Mouse (Mus musculus) liver, embryonic 14.5 days (tissue): ENCODE measurements around the gene Dnm1. TPM values are rescaled to one million over a fixed set of nuclear protein-coding genes. Genes with fewer than 3 reads are reported as not detected.
"Not testable (repeated sequence)": the region's sequence is repeated elsewhere in the genome, so short reads cannot be mapped to it uniquely, and the experiment has no call there.

ENCODE experiments used
- ATAC-seq: fragments of 200-750 bp; cut with Nextera tagmentation; 2 replicates; pipeline ENCODE4 v1.8.0; 2017; ENCODE audit warnings: moderate number of reproducible peaks, mild to moderate bottlenecking, moderate library complexity; ENCODE audit not compliant: insufficient read depth
- DNase-seq, 3 experiments: peaks; one replicate each; pipeline ENCODE4 v3.0.0-alpha.2; 2012 to 2013; ENCODE audit warnings: low read depth in 3 of 3, low spot score in 3 of 3
- H3K27ac ChIP-seq: fragments of 300-500 bp; sonication (generic); 2 replicates; pipeline ENCODE4 v1.5.1; 2014; ENCODE audit warnings: moderate library complexity, mild to moderate bottlenecking, control low read depth, inconsistent platforms
- H3K27me3 ChIP-seq: fragments of 300-500 bp; sonication (generic); 2 replicates; pipeline ENCODE4 v1.6.1; 2014; ENCODE audit warnings: mild to moderate bottlenecking, low read length, moderate library complexity; ENCODE audit not compliant: control insufficient read depth, insufficient read depth
- H3K36me3 ChIP-seq: fragments of 300-500 bp; sonication (generic); replicated peaks from 2 replicates; pipeline ENCODE4 v1.6.1; 2014; ENCODE audit warnings: low read depth; ENCODE audit not compliant: control insufficient read depth, insufficient read depth
- H3K4me1 ChIP-seq, 2 experiments: fragments of 200-500 bp in 1 of 2; fragments of 300-500 bp in 1 of 2; sonication (generic) in 1 of 2; replicated peaks; 2 replicates each; pipeline ENCODE4 v1.6.1; 2012 to 2014; ENCODE audit warnings: antibody characterized with exemption in 1 of 2, inconsistent platforms in 1 of 2, low read length in 1 of 2; ENCODE audit not compliant: control insufficient read depth in 2 of 2, insufficient read depth in 2 of 2
- H3K4me2 ChIP-seq: fragments of 300-500 bp; sonication (generic); 2 replicates; pipeline ENCODE4 v1.6.1; 2014; ENCODE audit warnings: low read depth, mild to moderate bottlenecking, control low read depth, moderate library complexity
- H3K4me3 ChIP-seq, 2 experiments: fragments of 200-500 bp in 1 of 2; fragments of 300-500 bp in 1 of 2; sonication (generic) in 1 of 2; 2 replicates each; pipeline ENCODE4 v1.5.1; 2012 to 2014; ENCODE audit warnings: low read depth in 2 of 2, low read length in 2 of 2, mild to moderate bottlenecking in 2 of 2, control low read depth in 1 of 2, inconsistent platforms in 1 of 2, moderate library complexity in 1 of 2; ENCODE audit not compliant: insufficient read depth in 1 of 2
- H3K9ac ChIP-seq: fragments of 300-500 bp; sonication (generic); replicated peaks from 2 replicates; pipeline ENCODE4 v1.6.1; 2014; ENCODE audit warnings: mild to moderate bottlenecking, control low read depth, moderate library complexity
- H3K9me3 ChIP-seq: fragments of 300-500 bp; sonication (generic); 2 replicates; pipeline ENCODE4 v1.6.1; 2016; ENCODE audit warnings: low read length, mixed read lengths; ENCODE audit not compliant: control insufficient read depth
- CTCF ChIP-seq: IDR thresholded peaks from 2 replicates; pipeline ENCODE4 v1.5.1; 2016; ENCODE audit warnings: antibody characterized with exemption, low read depth, control low read depth
- EP300 ChIP-seq: IDR thresholded peaks from 2 replicates; pipeline ENCODE4 v1.6.1; 2016; ENCODE audit warnings: antibody characterized with exemption, low read depth
- whole genome bisulfite sequencing: fragments of 180-500 bp; shearing (Covaris S2); extraction: QIAGEN DNeasy Blood & Tissue Kit; methylation state at CpG from one replicate; pipeline ENCODE4 v1.1.7; 2014; ENCODE audit not compliant: insufficient replicate concordance; 5-methylcytosine and 5-hydroxymethylcytosine counted together
- polyA plus RNA-seq, 2 experiments: library from polyadenylated mRNA; depleted of rRNA in 1 of 2; stranded (reverse) in 1 of 2; unstranded in 1 of 2; fragments of >200 nt; fragmentation: Nextera tagmentation in 1 of 2; extraction: Ambion mirVana in 1 of 2; gene quantifications; 2 replicates each; pipeline versions ENCODE4 v1.2.1 to v1.2.3; 2012 to 2014

Dnm1 gene
- polyA plus RNA-seq, 2 experiments: 0.43 to 2.9 TPM

GRCm38 (mm10) chr2:32374191-32374590 is 21.1 kb upstream of the Dnm1 start:
- peaks cover 21% of the 10 kb centered on the region for H3K36me3 ChIP-seq
- H3K9ac ChIP-seq: no peak overlapping the region
- no peaks in the 10 kb centered on the region for H3K4me1 ChIP-seq
- H3K4me3 ChIP-seq: no peak overlapping the region
- TF ChIP-seq EP300 (no peak), CTCF (no peak)
- WGBS: 79% methylated on average over 10 of the region's 10 CpGs
- no peak for ATAC-seq
- H3K27ac ChIP-seq: no peak overlapping the region
- DNase-seq: no peak
- H3K9me3 ChIP-seq: no peaks in the 10 kb centered on the region
- no peaks in the 10 kb centered on the region for H3K27me3 ChIP-seq
- H3K4me2 ChIP-seq: no peak overlapping the region

- no peak overlapping the region for H3K9ac ChIP-seq
- H3K4me2 ChIP-seq: no peak overlapping the region
- ATAC-seq (no peak), DNase-seq (no peak)
- TF ChIP-seq EP300: no peak
- TF ChIP-seq CTCF: no peak
- H3K36me3 ChIP-seq: peaks cover 15% of the 10 kb centered on the region
- H3K27ac ChIP-seq: no peak overlapping the region
- H3K4me1 ChIP-seq: peaks cover 9 to 11% of the 10 kb centered on the region in 2 experiments; a peak in 3 of 4 replicates
- no peak overlapping the region for H3K4me3 ChIP-seq
- no peaks in the 10 kb centered on the region for H3K9me3 ChIP-seq
- WGBS: 83% methylated on average over 5 of the region's 5 CpGs
- H3K27me3 ChIP-seq: no peaks in the 10 kb centered on the region
These were observed 14.2 kb upstream of the Dnm1 start for GRCm38 (mm10) chr2:32367315-32367714.

GRCm38 (mm10) chr2:32364121-32364520 is 11.0 kb upstream of the Dnm1 start:
- no peaks in the 10 kb centered on the region for H3K27me3 ChIP-seq
- ATAC-seq (no peak), DNase-seq (no peak)
- H3K36me3 ChIP-seq: peaks cover 7% of the 10 kb centered on the region
- TF ChIP-seq EP300 (no peak), CTCF (no peak)
- H3K4me1 ChIP-seq: peaks cover 14 to 15% of the 10 kb centered on the region in 2 experiments
- WGBS: 50% methylated on average over 8 of the region's 8 CpGs
- peak overlapping the region; percentile 83 for H3K9ac ChIP-seq
- H3K4me3 ChIP-seq: peak overlapping the region; percentile 74 to 84; a peak in 3 of 4 replicates
- H3K9me3 ChIP-seq: no peaks in the 10 kb centered on the region
- H3K4me2 ChIP-seq: peak overlapping the region; percentile 98
- H3K27ac ChIP-seq: peak overlapping the region; percentile 76; the same call in 1 of the 2 replicates

GRCm38 (mm10) chr2:32363376-32364106 is 10.4 kb upstream of the Dnm1 start:
- peak overlapping the region; percentile 74 to 84 for H3K4me3 ChIP-seq
- H3K9me3 ChIP-seq: no peaks in the 10 kb centered on the region
- peak; percentile 45 to 62 (median 58) for DNase-seq
- WGBS: 9% methylated on average over 19 of the region's 19 CpGs
- H3K4me1 ChIP-seq: peaks cover 14 to 15% of the 10 kb centered on the region in 2 experiments
- H3K4me2 ChIP-seq: peak overlapping the region; percentile 98
- TF ChIP-seq EP300: no peak
- TF ChIP-seq CTCF: no peak
- ATAC-seq: peak; percentile 56
- peak overlapping the region; percentile 83 for H3K9ac ChIP-seq
- H3K27ac ChIP-seq: peak overlapping the region; percentile 76
- H3K27me3 ChIP-seq: no peaks in the 10 kb centered on the region
- H3K36me3 ChIP-seq: peaks cover 7% of the 10 kb centered on the region

- Histone ChIP-seq H3K4me3 (peak overlapping the region; percentile 74 to 84), H3K27me3 (no peaks in the 10 kb centered on the region), H3K9me3 (no peaks in the 10 kb centered on the region), H3K36me3 (peaks cover 4% of the 10 kb centered on the region), H3K4me2 (peak overlapping the region; percentile 98), H3K4me1 (peaks cover 14 to 15% of the 10 kb centered on the region in 2 experiments), H3K27ac (peak overlapping the region; percentile 76), H3K9ac (peak overlapping the region; percentile 83)
- DNase-seq (peak; percentile 75 to 81 (median 75)), ATAC-seq (peak; percentile 80)
- TF ChIP-seq EP300: no peak
- peak; percentile 83 for TF ChIP-seq CTCF
- WGBS: under 1% methylated on average over 53 of the region's 53 CpGs
These were observed 9.7 kb upstream of the Dnm1 start for GRCm38 (mm10) chr2:32362817-32363340.

- not testable (repeated sequence) for DNase-seq, ATAC-seq
- peak overlapping the region; percentile 76 for H3K27ac ChIP-seq
These were observed 9.1 kb upstream of the Dnm1 start for GRCm38 (mm10) chr2:32362274-32362673.

More at GRCm38 (mm10) chr2:32362274-32362673, 9.1 kb upstream of the Dnm1 start:
- not testable (repeated sequence) for H3K27me3 ChIP-seq, H3K9me3 ChIP-seq, H3K36me3 ChIP-seq
- Histone ChIP-seq H3K4me2 (peak overlapping the region; percentile 98), H3K4me3 (peak overlapping the region; percentile 74 to 84), H3K9ac (peak overlapping the region; percentile 83), H3K4me1 (peaks cover 14 to 15% of the 10 kb centered on the region in 2 experiments)
- WGBS: 13% methylated on average over 5 of the region's 5 CpGs
